Mouse (Mus musculus): ENCODE results near the gene Trnau1ap.
"Not testable (repeated sequence)": the region's sequence is repeated elsewhere in the genome, so short reads cannot be mapped to it uniquely, and the experiment has no call there.

Gene Trnau1ap

DNA sequence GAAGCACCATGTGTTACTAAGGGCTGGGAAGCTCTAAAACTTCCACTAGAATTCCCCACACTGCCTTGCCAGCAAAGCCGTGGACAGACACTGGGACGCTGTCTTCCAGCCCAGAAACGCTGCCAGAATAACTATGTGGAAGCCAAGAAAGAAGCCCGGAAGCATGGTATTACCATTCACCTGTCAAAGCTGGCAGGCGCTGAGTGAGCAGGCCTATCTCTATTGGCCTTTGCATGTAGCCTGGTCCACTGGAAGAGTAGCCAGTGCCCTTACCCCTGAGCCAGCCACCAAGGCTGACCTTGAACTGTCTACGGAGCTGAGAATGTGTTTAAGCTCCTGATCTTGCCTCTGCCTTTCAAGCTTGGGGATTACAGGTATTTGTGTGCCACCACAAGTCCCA, 27.9 kb downstream of the Trnau1ap start:
- no peak for DNase-seq (ENCODE audit: low read depth, low spot score)

- no peak for DNase-seq (ENCODE audit: low read depth, low spot score)
Observed at GRCm38 (mm10) chr4:132299849-132300248, 29.5 kb downstream of the Trnau1ap start.

DNA sequence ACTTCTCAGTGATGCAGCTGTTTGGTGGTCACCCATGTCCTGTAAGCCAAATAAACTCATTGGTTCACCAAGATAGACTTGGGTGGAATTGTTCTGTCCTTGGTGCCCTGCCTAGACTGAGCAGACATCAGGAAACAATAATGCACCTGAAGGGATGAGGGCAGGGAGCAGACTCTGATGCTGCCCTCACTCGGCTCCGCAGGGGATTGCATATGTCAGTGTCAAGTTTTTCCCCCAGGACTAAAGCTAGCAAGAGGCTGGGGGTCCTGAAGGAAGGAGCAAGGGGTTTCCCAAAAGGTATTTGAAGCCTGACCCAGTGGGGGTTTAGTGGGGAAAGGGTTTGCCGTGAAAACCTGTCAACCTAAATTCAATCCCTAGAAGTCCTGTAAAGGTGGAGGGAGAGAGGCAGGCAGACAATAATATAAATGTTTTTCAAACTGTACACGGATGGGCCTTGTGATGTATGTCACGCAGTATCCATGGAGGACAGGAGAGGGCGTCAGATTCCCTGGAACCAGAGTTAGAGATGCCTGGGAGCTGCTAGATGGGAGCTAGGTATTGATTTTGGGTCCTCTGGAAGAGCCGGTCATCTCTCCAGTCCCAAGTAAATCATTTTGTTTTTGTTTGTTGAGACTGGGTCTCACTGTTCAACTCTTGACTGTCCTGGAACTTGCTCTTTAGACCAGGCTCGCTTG, 33.5 kb downstream of the Trnau1ap start:
- no peak for DNase-seq (ENCODE audit: low read depth, low spot score)

GRCm38 (mm10) chr4:132293682-132294240, 35.6 kb downstream of the Trnau1ap start:
- no peak for DNase-seq (ENCODE audit: low read depth, low spot score)

- DNase-seq (ENCODE audit: low read depth, low spot score) = no peak
Observed at GRCm38 (mm10) chr4:132292988-132293387, 36.4 kb downstream of the Trnau1ap start.

DNA sequence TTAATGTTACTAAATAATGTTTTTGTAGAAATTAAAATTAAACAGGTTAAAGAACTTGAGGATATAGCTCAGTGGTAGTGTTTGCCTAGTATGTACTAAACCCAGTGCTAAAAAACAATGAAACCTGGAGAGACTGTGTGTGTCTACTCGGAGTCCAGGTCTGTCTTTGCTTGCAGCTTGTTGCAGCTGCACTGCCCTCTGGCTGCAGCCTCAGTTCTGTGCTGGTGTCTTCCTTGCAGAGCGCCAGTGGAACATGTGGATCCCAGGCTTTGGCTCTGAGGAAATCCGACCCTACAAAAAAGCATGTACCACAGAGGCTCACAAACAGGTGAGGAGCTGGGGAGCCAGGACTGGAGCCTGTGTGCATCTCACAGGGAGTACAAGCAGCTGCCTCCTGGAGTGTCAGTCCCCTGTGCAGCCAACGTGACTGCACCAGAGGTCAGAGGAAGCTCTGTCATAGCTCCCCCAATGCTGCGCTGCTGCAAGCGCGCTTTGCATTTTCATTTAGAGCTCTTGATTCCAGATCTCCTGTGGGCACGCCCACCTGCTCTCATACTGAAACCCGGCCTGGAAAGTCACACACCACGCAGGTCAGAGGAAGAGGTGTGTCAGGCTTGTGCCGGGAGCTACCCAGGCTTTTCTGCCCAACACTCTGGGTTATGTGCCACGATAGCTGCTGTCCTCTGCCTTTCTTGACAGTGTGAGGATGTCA, 37.6 kb downstream of the Trnau1ap start:
- DNase-seq (ENCODE audit: low read depth, low spot score) = no peak

GRCm38 (mm10) chr4:132291056-132291455, 38.3 kb downstream of the Trnau1ap start:
- DNase-seq (ENCODE audit: low read depth, low spot score) = no peak

DNA sequence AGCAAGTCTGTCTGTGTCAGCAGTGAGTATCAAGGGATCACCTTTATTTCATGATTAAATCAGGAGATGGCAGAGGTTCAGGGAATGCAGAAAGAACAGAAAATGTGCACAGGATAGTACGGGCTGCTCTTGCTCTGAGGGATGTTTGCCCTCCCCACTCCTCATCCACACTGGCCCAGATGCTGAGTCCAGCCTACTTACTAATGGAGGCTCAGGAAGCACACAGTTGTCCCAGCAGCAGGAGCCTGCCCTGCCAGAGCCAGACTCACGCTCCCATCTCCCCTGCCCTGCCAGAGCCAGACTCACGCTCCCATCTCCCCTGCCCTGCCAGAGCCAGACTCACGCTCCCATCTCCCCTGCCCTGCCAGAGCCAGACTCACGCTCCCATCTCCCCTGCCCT, 40.5 kb downstream of the Trnau1ap start:
- DNase-seq (ENCODE audit: low read depth, low spot score) = not testable (repeated sequence)

GRCm38 (mm10) chr4:132275949-132276348, 53.4 kb downstream of the Trnau1ap start:
- DNase-seq (ENCODE audit: low read depth, low spot score) = peak; percentile 22

DNA sequence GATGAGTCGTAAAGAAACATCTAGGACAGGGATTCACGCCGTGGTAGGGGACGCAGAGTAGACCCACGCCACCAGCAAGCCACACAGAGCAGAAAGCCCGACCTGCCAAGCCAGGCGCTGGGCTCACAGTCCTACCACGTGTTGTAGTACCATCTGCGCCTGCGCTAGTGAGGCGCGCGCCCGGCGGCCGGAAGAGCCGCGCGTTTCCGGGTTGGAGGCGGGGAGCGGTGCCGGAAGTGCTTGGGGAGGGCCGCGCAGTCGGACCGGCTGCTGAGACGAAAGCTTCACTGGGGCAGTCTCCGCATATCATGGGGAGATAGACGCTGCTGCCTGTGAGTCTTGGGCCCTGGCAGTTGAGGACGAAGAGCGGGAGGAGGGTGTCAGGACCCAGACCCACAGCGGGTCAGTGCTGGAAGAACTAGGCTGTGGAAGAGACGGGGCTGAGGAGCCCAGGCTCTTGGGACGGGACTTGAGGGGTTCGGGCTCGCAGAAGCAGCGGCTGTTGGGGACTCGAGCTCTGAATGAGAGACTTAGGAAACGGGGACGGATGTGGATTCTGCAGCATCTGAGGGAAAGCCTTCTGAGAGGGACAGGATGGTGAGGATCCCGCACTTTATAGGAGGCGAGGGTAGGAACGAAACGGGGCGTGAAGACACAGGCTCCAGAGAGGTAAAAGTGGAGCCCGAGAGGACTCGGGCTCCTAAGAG, 55.0 kb downstream of the Trnau1ap start, which contains the start of gene Taf12:
Gene Taf12, plus strand, starts transcription at position 220 of the 707 bp plus-strand sequence.
- peak; percentile 91 for DNase-seq (ENCODE audit: low read depth, low spot score)

- no peak for DNase-seq (ENCODE audit: low read depth, low spot score)
Observed at GRCm38 (mm10) chr4:132273166-132273565, 56.2 kb downstream of the Trnau1ap start.

DNA sequence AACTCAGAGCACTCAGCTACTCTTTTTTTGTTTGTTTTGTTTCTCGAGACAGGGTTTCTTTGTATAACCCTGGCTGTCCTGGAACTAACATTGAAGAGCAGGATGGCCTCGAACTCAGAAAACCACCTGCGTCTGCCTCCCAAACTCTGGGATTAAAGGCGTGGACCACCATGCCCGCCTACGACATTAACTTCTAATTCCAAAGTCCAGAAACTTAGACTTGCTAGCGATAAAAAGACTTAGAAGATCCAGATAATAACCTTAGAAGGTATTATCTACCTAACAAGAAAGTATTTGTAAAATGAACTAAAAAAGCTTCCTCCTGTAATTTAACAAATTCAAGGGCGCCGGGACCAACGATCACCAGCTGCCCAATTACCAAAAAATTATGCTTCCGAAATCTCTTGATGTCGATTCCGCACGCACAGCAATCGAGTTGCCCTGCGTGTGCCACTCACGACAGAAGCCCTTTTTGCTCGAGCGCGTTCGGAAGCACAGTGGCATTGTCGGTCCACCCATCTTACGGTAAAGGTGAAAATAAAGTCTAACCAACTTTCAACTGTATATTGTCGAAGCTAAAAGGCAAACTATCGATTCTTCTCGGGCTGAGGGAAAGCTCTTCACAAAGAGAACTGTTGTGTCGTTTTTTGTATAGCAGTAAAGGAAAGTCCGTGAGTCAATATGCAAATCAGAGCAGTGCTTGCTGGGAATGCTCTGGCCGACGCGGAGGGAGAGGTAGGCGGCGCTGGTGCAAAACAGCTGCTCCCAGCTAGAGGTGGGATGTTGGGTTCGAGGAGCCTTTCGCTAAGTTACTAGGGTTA, 59.4 kb downstream of the Trnau1ap start:
- peak; percentile 87 for DNase-seq (ENCODE audit: low read depth, low spot score)

GRCm38 (mm10) chr4:132268871-132269739, 60.2 kb downstream of the Trnau1ap start:
- DNase-seq (ENCODE audit: low read depth, low spot score) = no peak

DNA sequence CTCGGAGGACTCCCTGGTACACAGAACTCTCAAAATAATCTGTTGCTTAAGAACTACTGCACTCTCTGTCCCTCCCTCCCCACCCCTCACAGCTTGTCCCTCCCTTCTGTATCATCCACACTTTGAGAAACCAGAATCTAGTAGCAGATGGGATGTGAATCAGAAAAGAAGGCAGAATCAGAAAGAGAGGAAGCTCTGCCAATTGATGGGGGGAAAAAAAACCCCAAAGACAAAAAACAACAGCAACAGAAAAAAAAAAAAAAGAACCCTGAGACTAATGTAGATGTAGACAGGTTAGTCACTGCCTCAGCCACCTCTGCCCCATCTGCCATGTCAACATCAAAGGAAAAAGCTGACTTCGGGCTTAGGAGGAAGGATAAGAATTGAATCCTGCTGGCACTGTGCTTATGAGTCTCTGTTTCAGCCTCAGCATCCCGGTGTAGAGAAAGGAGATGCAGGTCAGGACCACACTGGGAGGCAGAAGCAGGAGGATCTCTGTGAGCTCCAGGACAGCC, 62.4 kb downstream of the Trnau1ap start:
- no peak for DNase-seq (ENCODE audit: low read depth, low spot score)

GRCm38 (mm10) chr4:132263313-132263712, 66.0 kb downstream of the Trnau1ap start:
- DNase-seq (ENCODE audit: low read depth, low spot score) = no peak

- no peak for DNase-seq (ENCODE audit: low read depth, low spot score)
Observed at GRCm38 (mm10) chr4:132262358-132262616, 67.1 kb downstream of the Trnau1ap start.
